Mouse (Mus musculus) megakaryocyte, embryonic 14.5 days (primary cell): ENCODE measurements at regions not wholly inside any gene's neighbourhood (a gene's known extent, or its start where the extent isn't known, plus 50 kb on each side); places are given as distances from the start of the nearest gene placed in this dataset.

ENCODE experiments used
- FLI1 ChIP-seq: IDR thresholded peaks from 2 replicates; pipeline ENCODE4 v1.6.1; 2012; ENCODE audit warnings: low read length, inconsistent platforms, mixed read lengths
- GATA1 ChIP-seq: IDR thresholded peaks from 3 replicates; pipeline ENCODE4 v1.6.1; 2012; ENCODE audit warnings: mixed read lengths, low read length, inconsistent platforms, borderline replicate concordance

DNA sequence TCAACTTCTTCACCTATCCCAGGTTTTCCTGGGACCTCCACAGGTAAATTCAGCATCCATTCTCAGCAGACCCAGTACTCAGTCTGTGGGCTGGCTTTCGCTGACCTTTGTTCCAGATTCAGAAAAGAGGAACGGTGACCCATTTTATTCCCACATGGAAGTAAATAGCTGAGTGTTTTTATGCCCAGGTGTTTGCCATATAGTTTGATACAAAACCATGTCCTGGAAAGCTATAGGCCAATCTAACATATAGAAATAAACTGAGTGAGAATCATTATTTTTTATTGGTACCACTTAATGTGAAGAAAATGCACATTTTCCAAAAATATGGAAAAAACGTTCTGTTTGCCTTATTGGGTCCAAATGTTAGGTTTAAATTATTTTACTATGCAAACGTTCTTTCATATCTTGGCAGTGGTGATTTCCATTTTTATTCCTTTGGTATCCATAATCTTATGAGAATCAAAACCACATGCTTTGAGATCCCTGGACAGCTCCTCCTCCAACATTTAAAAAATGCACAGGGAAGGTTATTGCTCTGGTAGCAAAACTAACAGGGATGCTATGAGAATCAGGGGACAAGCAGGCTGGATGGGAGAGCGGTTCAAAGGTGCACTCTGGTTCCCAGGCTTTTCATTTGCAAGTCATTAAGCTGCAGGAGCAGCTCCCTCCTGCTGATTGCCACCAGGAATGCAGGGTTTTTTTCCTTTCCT lies 250.3 kb downstream of the Ttc32 start:
- no peak for TF ChIP-seq GATA1
- no peak for TF ChIP-seq FLI1
